Mouse (Mus musculus) left cerebral cortex, postnatal 4 days (tissue): Measurements from ENCODE around the gene Gcfc2. TPM values are rescaled to one million over a fixed set of nuclear protein-coding genes. Genes with fewer than 3 reads are reported as not detected.

Experiments used
- DNase-seq: peaks from one replicate; pipeline ENCODE4 v3.0.0-alpha.2; 2022
- intact Hi-C: fragments of 180-260 bp; cut with DNase I; formaldehyde crosslinking; loops from one replicate; pipeline ENCODE4 v1.15.1; 2025
- total RNA-seq, 2 experiments: library from RNA; stranded (reverse); gene quantifications; 2 replicates each; pipeline ENCODE4 v1.2.3; 2021

Gene Gcfc2
- total RNA-seq, result 10 to 100 TPM; 17.4 to 19.4 TPM

- DNase-seq, result peak; percentile 96
- intact Hi-C loops, result loop anchor here (10.0 kb wide), 1 partner anchor 79 kb away; no protein-coding TSS in a partner anchor
Measured at GRCm38 (mm10) chr6:81923523-81924142, at the start of gene Gcfc2. TSS of gene Gcfc2 (plus strand) at chr6:81923669.

- no peak for DNase-seq
- intact Hi-C loops, result no loop called here
Measured at GRCm38 (mm10) chr6:81895678-81896230, 27.7 kb upstream of the Gcfc2 start.

GRCm38 (mm10) chr6:81910302-81910855 is 13.1 kb upstream of the Gcfc2 start:
- intact Hi-C loops, result no loop called here
- no peak for DNase-seq

GRCm38 (mm10) chr6:81911244-81911643 is 12.2 kb upstream of the Gcfc2 start:
- DNase-seq, result no peak

GRCm38 (mm10) chr6:81911713-81912112 is 11.8 kb upstream of the Gcfc2 start:
- intact Hi-C loops, result no loop called here
- no peak for DNase-seq

More at GRCm38 (mm10) chr6:81911244-81911643, 12.2 kb upstream of the Gcfc2 start:
- intact Hi-C loops, result no loop called here

GRCm38 (mm10) chr6:81912177-81912576 is 11.3 kb upstream of the Gcfc2 start:
- intact Hi-C loops, result no loop called here
- DNase-seq, result no peak

GRCm38 (mm10) chr6:81924304-81924703 is 835 bp downstream of the Gcfc2 start:
- no peak for DNase-seq
- intact Hi-C loops, result loop anchor here (10.0 kb wide), 1 partner anchor 80 kb away; no protein-coding TSS in a partner anchor

- no peak for DNase-seq
- intact Hi-C loops, result loop anchor here (10.0 kb wide), 1 partner anchor 85 kb away; no protein-coding TSS in a partner anchor
Measured at GRCm38 (mm10) chr6:81929402-81929801, 5.9 kb downstream of the Gcfc2 start.

- DNase-seq, result no peak
- intact Hi-C loops, result no loop called here
Measured at GRCm38 (mm10) chr6:81933281-81933680, 9.8 kb downstream of the Gcfc2 start.

GRCm38 (mm10) chr6:81941718-81942117 is 18.2 kb downstream of the Gcfc2 start:
- no peak for DNase-seq
- intact Hi-C loops, result no loop called here

- no peak for DNase-seq
- intact Hi-C loops, result no loop called here
Measured at GRCm38 (mm10) chr6:81943281-81943680, 19.8 kb downstream of the Gcfc2 start.

- intact Hi-C loops, result no loop called here
- DNase-seq, result no peak
Measured at GRCm38 (mm10) chr6:81944432-81944831, 21.0 kb downstream of the Gcfc2 start.

GRCm38 (mm10) chr6:81946906-81947305 is 23.4 kb downstream of the Gcfc2 start:
- no peak for DNase-seq
- intact Hi-C loops, result no loop called here

- intact Hi-C loops, result no loop called here
- DNase-seq, result no peak
Measured at GRCm38 (mm10) chr6:81955133-81955532, 31.7 kb downstream of the Gcfc2 start.

- no peak for DNase-seq
- intact Hi-C loops, result no loop called here
Measured at GRCm38 (mm10) chr6:81956399-81956798, 32.9 kb downstream of the Gcfc2 start.

GRCm38 (mm10) chr6:81957992-81958391 is 34.5 kb downstream of the Gcfc2 start:
- no peak for DNase-seq
- intact Hi-C loops, result no loop called here

GRCm38 (mm10) chr6:81959866-81960265 is 36.4 kb downstream of the Gcfc2 start:
- intact Hi-C loops, result no loop called here
- DNase-seq, result no peak

GRCm38 (mm10) chr6:81960284-81960683 is 36.8 kb downstream of the Gcfc2 start:
- intact Hi-C loops, result no loop called here
- no peak for DNase-seq

- intact Hi-C loops, result no loop called here
- DNase-seq, result peak; percentile 89
Measured at GRCm38 (mm10) chr6:81965296-81966067, 42.0 kb downstream of the Gcfc2 start, which contains the start of gene Mrpl19. TSS of gene Mrpl19 (minus strand) at chr6:81965958.

- no peak for DNase-seq
- intact Hi-C loops, result no loop called here
Measured at GRCm38 (mm10) chr6:81966068-81966544, 42.6 kb downstream of the Gcfc2 start.

- DNase-seq, result no peak
- intact Hi-C loops, result loop anchor here (10.0 kb wide), 2 partner anchors 724 to 764 kb away; no protein-coding TSS in a partner anchor
Measured at GRCm38 (mm10) chr6:81971196-81971595, 47.7 kb downstream of the Gcfc2 start.
